Mouse (Mus musculus) midbrain, embryonic 11.5 days (tissue): ENCODE data around the gene Mfsd11. TPM values are rescaled to one million over a fixed set of nuclear protein-coding genes. Genes with fewer than 3 reads are reported as not detected.

ENCODE experiments used
- ATAC-seq: fragments of 200-750 bp; cut with Nextera tagmentation; 2 replicates; pipeline ENCODE4 v1.8.0; 2017; ENCODE audit warnings: moderate TSS enrichment, moderate library complexity; ENCODE audit not compliant: low FRiP score
- DNase-seq: peaks from one replicate; pipeline ENCODE4 v3.0.0; 2015; ENCODE audit warnings: low spot score; ENCODE audit errors: missing footprints
- H3K27ac ChIP-seq: fragments of 300-500 bp; sonication (generic); 2 replicates; pipeline ENCODE4 v1.5.1; 2014; ENCODE audit warnings: low read depth, low read length
- H3K27me3 ChIP-seq: fragments of 300-500 bp; sonication (generic); 2 replicates; pipeline ENCODE4 v1.6.1; 2014; ENCODE audit warnings: mild to moderate bottlenecking, low read length, moderate library complexity, mixed read lengths; ENCODE audit not compliant: control insufficient read depth, insufficient read depth
- H3K36me3 ChIP-seq: fragments of 300-500 bp; sonication (generic); 2 replicates; pipeline ENCODE4 v1.6.1; 2014; ENCODE audit warnings: mild to moderate bottlenecking, low read length, moderate library complexity, mixed read lengths; ENCODE audit not compliant: control insufficient read depth, insufficient read depth
- H3K4me1 ChIP-seq: fragments of 300-500 bp; sonication (generic); 2 replicates; pipeline ENCODE4 v1.6.1; 2014; ENCODE audit warnings: low read length; ENCODE audit not compliant: control insufficient read depth, insufficient read depth
- H3K4me2 ChIP-seq: fragments of 300-500 bp; sonication (generic); 2 replicates; pipeline ENCODE4 v1.6.1; 2014; ENCODE audit warnings: mild to moderate bottlenecking, moderate library complexity
- H3K4me3 ChIP-seq: fragments of 300-500 bp; sonication (generic); 2 replicates; pipeline ENCODE4 v1.5.1; 2014; ENCODE audit warnings: low read depth, low read length
- H3K9ac ChIP-seq: fragments of 300-500 bp; sonication (generic); 2 replicates; pipeline ENCODE4 v1.6.1; 2014; ENCODE audit warnings: low read length
- H3K9me3 ChIP-seq: fragments of 300-500 bp; sonication (generic); 2 replicates; pipeline ENCODE4 v1.6.1; 2016; ENCODE audit warnings: low read length; ENCODE audit not compliant: control insufficient read depth
- WGBS: fragments of 180-500 bp; shearing (Covaris S2); extraction: QIAGEN DNeasy Blood & Tissue Kit; methylation state at CpG from one replicate; pipeline ENCODE4 v1.1.7; 2014; 5-methylcytosine and 5-hydroxymethylcytosine counted together
- polyA plus RNA-seq: library from polyadenylated mRNA; unstranded; fragments of >200 nt; fragmentation: Nextera tagmentation; extraction: Ambion mirVana; gene quantifications from 2 replicates; pipeline ENCODE4 v1.2.1, GENCODE M21; 2014

The Mfsd11 gene
- polyA plus RNA-seq, 1 experiment from 2014 or later = 30.3 TPM

DNA sequence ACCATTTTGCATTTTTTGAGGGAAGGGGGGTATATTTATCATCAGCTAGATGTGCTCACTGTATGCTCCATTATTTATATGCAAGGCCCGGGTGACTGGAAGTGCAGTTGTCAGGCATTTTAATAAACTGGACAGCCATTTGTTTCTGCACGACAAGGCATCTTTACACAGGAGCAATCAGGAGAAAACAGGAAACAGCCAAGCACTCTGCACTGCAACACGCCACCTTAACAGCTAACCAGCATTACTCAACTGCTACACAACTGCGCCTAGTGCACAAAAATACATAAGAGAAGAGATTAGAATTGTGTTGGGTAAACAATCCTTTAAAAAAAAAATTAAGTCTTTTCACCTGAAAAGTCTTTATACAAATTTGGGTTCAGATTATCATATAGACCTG is 2.2 kb upstream of the Mfsd11 start:
- H3K9ac ChIP-seq = no peak overlapping the region
- H3K4me3 ChIP-seq = no peak overlapping the region
- ATAC-seq (no peak), DNase-seq (peak; percentile 85)
- no peaks in the 10 kb centered on the region for H3K9me3 ChIP-seq
- H3K4me2 ChIP-seq = peak overlapping the region; percentile 95
- 78% methylated on average over 4 of the region's 4 CpGs for WGBS
- H3K36me3 ChIP-seq = peaks cover 9% of the 10 kb centered on the region; the same call in 1 of the 2 replicates
- peaks cover 19% of the 10 kb centered on the region for H3K4me1 ChIP-seq
- H3K27me3 ChIP-seq = no peaks in the 10 kb centered on the region
- H3K27ac ChIP-seq = no peak overlapping the region

DNA sequence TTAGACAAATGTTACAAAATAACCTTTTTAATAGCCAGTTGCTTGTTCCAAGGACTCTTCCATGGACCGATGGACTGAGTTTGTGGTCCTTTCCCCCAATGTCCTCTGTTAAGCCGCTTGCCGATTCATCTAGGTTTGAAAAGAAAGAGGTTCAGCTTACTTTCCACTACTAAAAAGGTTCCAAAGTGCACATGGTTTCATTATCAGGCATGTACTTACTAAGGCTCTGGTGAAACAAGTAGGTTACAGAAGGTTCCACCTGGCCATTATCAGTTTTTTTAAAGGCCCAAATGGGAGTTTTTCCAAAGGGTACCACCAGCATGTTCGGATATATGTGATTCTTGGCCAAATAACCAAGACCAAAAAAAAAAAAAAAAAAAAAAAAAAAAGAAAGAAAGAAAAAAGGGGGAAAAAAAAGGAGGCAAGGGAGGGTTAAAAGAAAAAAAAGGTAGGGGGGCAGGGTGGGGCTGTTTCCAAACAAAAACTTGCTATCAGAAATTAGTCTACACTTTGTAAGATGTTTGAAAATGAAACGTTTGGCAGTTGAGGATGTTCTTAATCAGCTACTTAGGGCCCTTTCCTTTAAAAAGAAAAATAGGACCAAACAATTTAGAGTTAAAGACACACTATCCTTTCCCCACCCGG is 1.3 kb upstream of the Mfsd11 start:
- H3K4me3 ChIP-seq = peak overlapping the region; percentile 100
- H3K9ac ChIP-seq = peak overlapping the region; percentile 98
- peaks cover 9% of the 10 kb centered on the region; the same call in 1 of the 2 replicates for H3K36me3 ChIP-seq
- no peaks in the 10 kb centered on the region for H3K27me3 ChIP-seq
- WGBS = 40% methylated on average over 6 of the region's 6 CpGs
- peak; percentile 88 for DNase-seq
- H3K9me3 ChIP-seq = no peaks in the 10 kb centered on the region
- H3K4me2 ChIP-seq = peak overlapping the region; percentile 95
- ATAC-seq = no peak
- H3K27ac ChIP-seq = no peak overlapping the region
- peaks cover 19% of the 10 kb centered on the region for H3K4me1 ChIP-seq

- DNase-seq = peak; percentile 96
- Histone ChIP-seq H3K9me3 (no peaks in the 10 kb centered on the region), H3K36me3 (peaks cover 9% of the 10 kb centered on the region; the same call in 1 of the 2 replicates), H3K27me3 (no peaks in the 10 kb centered on the region), H3K9ac (peak overlapping the region; percentile 98), H3K4me1 (peaks cover 19% of the 10 kb centered on the region), H3K27ac (peak overlapping the region; percentile 95), H3K4me3 (peak overlapping the region; percentile 100), H3K4me2 (peak overlapping the region; percentile 95)
- no peak for ATAC-seq
- under 1% methylated on average over 29 of the region's 29 CpGs for WGBS
Observed at GRCm38 (mm10) chr11:116851576-116852290, 507 bp upstream of the Mfsd11 start.

DNA sequence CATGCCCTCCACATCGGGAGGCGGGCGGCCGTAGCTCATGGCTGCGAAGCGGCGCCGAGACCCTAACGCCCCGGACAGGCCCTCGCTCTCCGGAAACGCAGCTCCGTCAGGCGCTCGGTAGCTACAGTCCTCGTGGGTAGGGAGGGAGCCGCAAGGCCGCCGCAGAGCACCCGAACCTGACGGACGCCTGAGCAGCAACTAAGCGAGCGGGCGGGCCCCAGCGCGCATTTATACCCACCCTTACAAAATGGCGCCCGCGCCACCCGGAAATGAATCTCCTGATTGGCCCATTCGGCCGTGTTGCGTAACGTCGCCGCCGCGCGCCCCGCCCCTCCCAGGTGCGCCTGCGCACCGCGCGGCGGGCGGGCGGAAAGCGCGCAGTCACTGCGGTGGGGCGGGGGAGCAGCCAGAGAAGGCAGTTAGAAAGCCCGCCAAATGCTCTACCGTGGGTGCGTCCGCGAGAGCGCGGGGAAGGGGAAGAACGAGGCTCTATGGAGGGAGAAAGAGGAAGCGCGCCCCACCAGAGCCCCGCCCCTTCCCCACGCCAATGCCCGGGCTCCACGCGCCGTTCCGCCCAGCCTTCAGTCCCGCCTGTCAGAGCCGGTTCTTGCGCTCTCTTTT is 761 bp downstream of the Mfsd11 start, which contains the start of gene Srsf2:
Srsf2 (minus strand) TSS at position 204 of the 621 bp plus-strand sequence.
- DNase-seq (peak; percentile 100), ATAC-seq (peak; percentile 89)
- H3K4me3 ChIP-seq = peak within 1 kb of the TSS; percentile 100
- no peaks in the 10 kb centered on the region for H3K9me3 ChIP-seq
- H3K9ac ChIP-seq = peak within 1 kb of the TSS; percentile 98
- peaks cover 9% of the 10 kb centered on the region; the same call in 1 of the 2 replicates for H3K36me3 ChIP-seq
- peaks cover 19% of the 10 kb centered on the region for H3K4me1 ChIP-seq
- H3K27ac ChIP-seq = peak within 1 kb of the TSS; percentile 95
- peak within 1 kb of the TSS; percentile 95 for H3K4me2 ChIP-seq
- under 1% methylated on average over 73 of the region's 74 CpGs for WGBS
- no peaks in the 10 kb centered on the region for H3K27me3 ChIP-seq

GRCm38 (mm10) chr11:116853512-116853928 is 1.3 kb downstream of the Mfsd11 start:
- H3K27me3 ChIP-seq = no peaks in the 10 kb centered on the region
- 0% methylated on average over 36 of the region's 36 CpGs for WGBS

DNA sequence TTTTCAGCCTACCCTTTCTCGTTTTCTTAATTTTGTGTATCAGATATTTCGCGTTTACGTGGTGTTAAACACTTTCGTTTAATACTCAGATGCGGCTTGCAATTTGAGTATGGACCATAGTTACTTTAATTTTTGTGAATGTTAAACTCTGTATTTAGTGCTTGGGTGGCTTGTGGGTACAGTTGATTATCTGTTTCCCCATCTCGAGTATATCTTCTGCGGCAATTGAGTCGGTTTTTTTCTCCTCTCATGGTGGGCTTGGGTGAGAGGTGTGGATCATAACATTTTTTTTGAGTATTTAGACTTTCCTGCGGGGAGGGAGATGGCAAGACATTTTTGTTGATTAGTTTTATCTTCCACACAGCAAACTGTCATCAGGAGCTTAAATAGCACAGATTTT is 2.0 kb downstream of the Mfsd11 start:
- DNase-seq (peak; percentile 65), ATAC-seq (no peak)
- no peaks in the 10 kb centered on the region for H3K27me3 ChIP-seq
- H3K36me3 ChIP-seq = peaks cover 7% of the 10 kb centered on the region; the same call in 1 of the 2 replicates
- WGBS = 53% methylated on average over 10 of the region's 10 CpGs
- H3K4me3 ChIP-seq = peak overlapping the region; percentile 100
- peaks cover 19% of the 10 kb centered on the region for H3K4me1 ChIP-seq
- H3K27ac ChIP-seq = no peak overlapping the region
- no peaks in the 10 kb centered on the region for H3K9me3 ChIP-seq
- peak overlapping the region; percentile 98 for H3K9ac ChIP-seq
- H3K4me2 ChIP-seq = peak overlapping the region; percentile 95

More at GRCm38 (mm10) chr11:116853512-116853928, 1.3 kb downstream of the Mfsd11 start:
- peaks cover 19% of the 10 kb centered on the region for H3K4me1 ChIP-seq
- H3K36me3 ChIP-seq = peaks cover 9% of the 10 kb centered on the region; the same call in 1 of the 2 replicates
- ATAC-seq = peak; percentile 92
- no peaks in the 10 kb centered on the region for H3K9me3 ChIP-seq
- peak overlapping the region; percentile 98 for H3K9ac ChIP-seq
- DNase-seq = peak; percentile 99
- peak overlapping the region; percentile 95 for H3K27ac ChIP-seq
- peak overlapping the region; percentile 100 for H3K4me3 ChIP-seq
- peak overlapping the region; percentile 95 for H3K4me2 ChIP-seq

DNA sequence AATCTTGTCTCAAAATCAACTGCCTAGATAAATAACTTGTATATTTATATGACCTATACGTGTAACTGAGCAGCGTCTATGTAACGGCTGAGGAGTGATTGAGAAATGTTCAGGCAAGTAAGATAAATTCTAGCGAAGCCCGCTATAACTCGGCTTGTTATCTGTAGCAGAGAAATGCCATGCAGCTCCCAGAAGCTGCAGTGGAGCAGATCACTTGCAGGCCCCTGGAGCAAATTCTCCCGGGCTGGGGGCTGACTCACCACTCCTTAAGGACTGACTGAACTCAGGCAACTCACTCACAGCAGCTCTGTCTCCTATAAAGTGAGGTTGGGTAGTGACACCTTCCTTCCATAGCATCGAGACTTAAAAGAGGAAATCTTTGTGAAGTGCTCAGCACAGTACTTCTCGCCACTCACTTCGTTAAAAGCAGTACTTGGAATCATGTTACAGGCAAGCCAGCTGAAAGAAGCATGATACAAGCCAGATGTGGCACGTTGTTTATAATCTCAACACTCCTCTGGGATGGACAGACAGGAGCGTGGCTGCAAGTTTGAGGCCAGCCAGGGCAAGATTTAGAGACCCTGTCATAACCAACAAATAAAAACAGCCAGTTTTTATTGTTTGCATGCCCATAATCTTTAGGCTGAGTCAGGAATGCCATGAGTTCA is 5.1 kb downstream of the Mfsd11 start:
- H3K9me3 ChIP-seq = no peaks in the 10 kb centered on the region
- no peaks in the 10 kb centered on the region for H3K36me3 ChIP-seq
- no peaks in the 10 kb centered on the region for H3K27me3 ChIP-seq
- no peak overlapping the region for H3K9ac ChIP-seq
- no peak overlapping the region for H3K4me2 ChIP-seq
- H3K4me3 ChIP-seq = no peak overlapping the region
- 85% methylated on average over 12 of the region's 12 CpGs for WGBS
- H3K27ac ChIP-seq = no peak overlapping the region
- ATAC-seq (no peak), DNase-seq (no peak)
- H3K4me1 ChIP-seq = peaks cover 7% of the 10 kb centered on the region; the same call in 1 of the 2 replicates

DNA sequence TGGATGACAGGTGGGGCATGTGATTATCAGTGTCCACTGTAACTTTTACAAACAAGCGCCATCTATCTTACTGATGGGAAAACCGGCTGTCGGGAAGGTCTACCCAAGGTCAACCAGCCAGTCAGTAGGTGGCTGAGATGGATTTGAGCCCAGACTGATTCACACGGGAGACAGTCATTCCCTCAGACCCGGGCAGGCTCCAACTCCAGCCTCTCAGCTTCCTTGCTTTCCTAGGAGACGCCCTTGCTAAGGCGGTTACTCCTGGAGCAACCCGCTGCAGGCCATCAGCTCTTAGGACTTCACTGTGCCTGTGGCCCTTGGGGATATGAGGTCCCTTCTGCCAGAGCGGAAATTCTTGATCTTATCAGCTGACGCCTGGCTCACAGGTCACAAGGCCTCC is 12.2 kb downstream of the Mfsd11 start:
- H3K36me3 ChIP-seq = peaks cover 5% of the 10 kb centered on the region
- H3K27me3 ChIP-seq = no peaks in the 10 kb centered on the region
- DNase-seq = no peak

More for the DNA sequence above, 12.2 kb downstream of the Mfsd11 start:
- Histone ChIP-seq H3K4me3 (no peak overlapping the region), H3K9ac (no peak overlapping the region), H3K4me1 (no peaks in the 10 kb centered on the region), H3K27ac (no peak overlapping the region), H3K4me2 (no peak overlapping the region), H3K9me3 (no peaks in the 10 kb centered on the region)
- 87% methylated on average over 10 of the region's 10 CpGs for WGBS
- no peak for ATAC-seq
